Mouse (Mus musculus): ENCODE results near the gene Ugcg. TPM values are rescaled to one million over a fixed set of nuclear protein-coding genes. Genes with fewer than 3 reads are reported as not detected.

Ugcg gene
- polyA plus RNA-seq, 1 experiment from 2014 or later: 12.5 TPM

- H3K4me3 ChIP-seq: peak overlapping the region; percentile 78
- 43% methylated on average over 7 of the region's 7 CpGs for WGBS
- H3K27me3 ChIP-seq (replicated peaks): no peaks in the 10 kb centered on the region
- H3K36me3 ChIP-seq: no peaks in the 10 kb centered on the region
- H3K4me1 ChIP-seq (replicated peaks): peaks cover 15% of the 10 kb centered on the region
- 0 out of 2 replicates have a peak overlapping the region, but pooled peaks have one; percentile 91 for H3K9ac ChIP-seq
- H3K4me2 ChIP-seq: peak overlapping the region; percentile 86
- H3K9me3 ChIP-seq (replicated peaks): no peaks in the 10 kb centered on the region
- no peak overlapping the region for H3K27ac ChIP-seq (ENCODE audit: poor library complexity, severe bottlenecking)
- no peak for ATAC-seq (ENCODE audit: insufficient number of reproducible peaks, low FRiP score)
Observed at GRCm38 (mm10) chr4:59190650-59191424, 1.8 kb downstream of the Ugcg start.

DNA sequence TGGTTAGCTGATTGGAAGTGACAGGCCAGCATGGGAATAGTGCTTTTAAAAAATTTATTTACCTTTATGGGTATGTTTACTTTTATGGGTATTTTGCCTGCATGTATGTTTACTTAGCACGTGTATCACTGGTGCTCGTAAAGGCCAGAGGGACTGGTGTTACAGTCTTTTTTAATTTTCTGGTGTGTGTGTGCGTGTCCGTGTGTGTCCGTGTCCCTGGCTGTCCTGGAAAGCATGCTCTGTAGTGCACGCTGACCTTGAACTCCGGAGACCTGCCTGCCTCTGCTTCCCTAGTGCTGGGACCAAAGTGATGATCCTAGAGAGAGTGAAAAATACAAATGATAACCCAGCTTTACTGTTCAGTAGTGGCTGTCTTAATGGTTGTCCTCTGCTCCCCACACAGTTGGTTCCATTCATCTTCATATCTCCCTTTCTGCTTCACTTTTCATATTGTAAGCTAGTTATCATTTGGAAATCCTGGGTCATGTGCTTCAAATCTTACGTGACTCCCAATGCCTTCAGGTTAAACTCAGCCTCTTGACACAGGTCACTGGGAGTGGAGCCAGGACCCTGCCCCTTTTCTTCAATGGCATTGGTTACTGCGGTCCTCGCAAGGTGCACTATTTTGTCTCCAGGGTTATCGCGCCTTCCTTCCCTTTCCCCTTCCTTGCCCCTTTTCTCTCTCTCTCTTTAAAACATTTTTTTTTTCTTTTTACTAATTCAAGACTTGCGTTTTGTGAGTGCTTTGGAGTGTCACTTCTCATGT lies 5.9 kb downstream of the Ugcg start:
- Histone ChIP-seq H3K9ac (no peak overlapping the region), H3K36me3 (no peaks in the 10 kb centered on the region), H3K4me1 (replicated peaks) (peaks cover 46% of the 10 kb centered on the region), H3K4me3 (no peak overlapping the region), H3K9me3 (replicated peaks) (no peaks in the 10 kb centered on the region), H3K4me2 (no peak overlapping the region), H3K27me3 (replicated peaks) (no peaks in the 10 kb centered on the region), H3K27ac (ENCODE audit: poor library complexity, severe bottlenecking) (no peak overlapping the region)
- ATAC-seq (ENCODE audit: insufficient number of reproducible peaks, low FRiP score): no peak
- WGBS: 88% methylated on average over 13 of the region's 13 CpGs

DNA sequence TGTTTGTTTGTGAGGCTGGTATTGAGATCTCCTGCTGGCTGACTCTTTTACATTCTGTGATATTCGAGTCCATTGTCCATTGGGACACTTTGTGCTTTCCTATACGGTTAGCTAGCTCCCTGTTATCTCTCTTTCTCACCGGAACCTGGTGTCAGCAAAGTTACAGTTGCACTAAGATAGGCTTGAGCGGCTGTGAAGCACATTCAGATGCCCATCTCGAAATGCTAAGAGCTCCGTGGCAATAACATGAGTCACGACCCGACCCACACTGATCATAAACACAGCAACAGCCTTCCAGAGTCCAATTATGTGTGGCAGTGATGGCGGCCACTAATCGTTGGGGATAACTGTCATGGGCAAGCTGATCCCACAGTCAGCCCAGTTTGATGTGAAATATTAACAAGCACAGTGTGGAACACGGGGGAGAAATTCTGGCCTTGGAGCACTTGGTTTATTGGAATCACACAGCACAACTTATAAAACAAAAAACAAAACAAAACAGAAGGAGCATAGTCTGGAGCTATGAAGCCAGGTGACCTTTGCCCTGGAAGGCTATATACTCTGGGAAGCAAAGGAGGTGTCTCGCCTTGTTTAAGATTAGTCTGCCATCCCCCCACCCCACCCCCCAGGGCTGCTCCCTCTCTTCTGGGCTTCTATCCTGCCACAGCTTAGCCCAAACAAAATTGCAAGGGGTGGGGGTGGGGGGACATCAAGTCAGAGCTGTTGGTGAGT lies 7.5 kb downstream of the Ugcg start:
- Histone ChIP-seq H3K4me2 (peak overlapping the region; percentile 46), H3K36me3 (no peaks in the 10 kb centered on the region), H3K4me1 (replicated peaks) (peaks cover 54% of the 10 kb centered on the region), H3K27me3 (replicated peaks) (no peaks in the 10 kb centered on the region), H3K27ac (ENCODE audit: poor library complexity, severe bottlenecking) (peak overlapping the region; percentile 47; the same call in 1 of the 2 replicates), H3K9ac (peak overlapping the region; percentile 18; the same call in 1 of the 2 replicates), H3K9me3 (replicated peaks) (no peaks in the 10 kb centered on the region), H3K4me3 (no peak overlapping the region)
- WGBS: 19% methylated on average over 12 of the region's 12 CpGs
- ATAC-seq (ENCODE audit: insufficient number of reproducible peaks, low FRiP score): peak; percentile 61

DNA sequence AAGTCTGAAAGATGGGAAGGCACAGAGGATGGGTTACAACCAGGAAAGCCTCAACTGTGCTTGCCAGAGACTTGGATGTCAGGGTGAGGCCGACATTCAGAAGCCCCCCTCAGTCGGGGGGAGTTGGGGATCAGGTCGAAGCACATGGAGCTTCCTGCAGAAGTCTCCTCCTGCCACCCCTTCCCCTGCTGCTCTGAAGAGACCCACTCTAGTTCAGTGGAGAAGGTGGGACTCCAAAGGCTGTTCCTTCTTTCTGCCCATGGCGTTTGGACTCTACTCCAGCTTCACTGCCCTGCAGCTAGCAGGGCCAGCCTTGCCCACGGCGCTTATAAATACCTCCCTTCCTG lies 8.0 kb downstream of the Ugcg start:
- H3K4me2 ChIP-seq: peak overlapping the region; percentile 46
- ATAC-seq (ENCODE audit: insufficient number of reproducible peaks, low FRiP score): no peak
- H3K4me1 ChIP-seq (replicated peaks): peaks cover 58% of the 10 kb centered on the region
- no peak overlapping the region for H3K4me3 ChIP-seq
- no peaks in the 10 kb centered on the region for H3K9me3 ChIP-seq (replicated peaks)
- no peak overlapping the region for H3K9ac ChIP-seq
- WGBS: 54% methylated on average over 6 of the region's 6 CpGs
- no peaks in the 10 kb centered on the region for H3K36me3 ChIP-seq
- H3K27me3 ChIP-seq (replicated peaks): no peaks in the 10 kb centered on the region
- no peak overlapping the region for H3K27ac ChIP-seq (ENCODE audit: poor library complexity, severe bottlenecking)

- H3K4me1 ChIP-seq (replicated peaks): peaks cover 62% of the 10 kb centered on the region
- no peak overlapping the region for H3K9ac ChIP-seq
- H3K27ac ChIP-seq (ENCODE audit: poor library complexity, severe bottlenecking): no peak overlapping the region
- H3K9me3 ChIP-seq (replicated peaks): no peaks in the 10 kb centered on the region
- no peaks in the 10 kb centered on the region for H3K27me3 ChIP-seq (replicated peaks)
- no peak overlapping the region for H3K4me3 ChIP-seq
- no peak overlapping the region for H3K4me2 ChIP-seq
- no peaks in the 10 kb centered on the region for H3K36me3 ChIP-seq
- no peak for ATAC-seq (ENCODE audit: insufficient number of reproducible peaks, low FRiP score)
- over 99% methylated on average over 3 of the region's 3 CpGs for WGBS
Observed at GRCm38 (mm10) chr4:59197462-59197861, 8.4 kb downstream of the Ugcg start.

GRCm38 (mm10) chr4:59199341-59199740 lies 10.3 kb downstream of the Ugcg start:
- Histone ChIP-seq H3K9me3 (replicated peaks) (no peaks in the 10 kb centered on the region), H3K4me2 (peak overlapping the region; percentile 50), H3K4me3 (no peak overlapping the region), H3K27me3 (replicated peaks) (no peaks in the 10 kb centered on the region), H3K4me1 (replicated peaks) (peaks cover 69% of the 10 kb centered on the region), H3K36me3 (no peaks in the 10 kb centered on the region), H3K9ac (no peak overlapping the region), H3K27ac (ENCODE audit: poor library complexity, severe bottlenecking) (0 out of 2 replicates have a peak overlapping the region, but pooled peaks have one; percentile 24)
- 19% methylated on average over 8 of the region's 8 CpGs for WGBS
- peak; percentile 65; the same call in 1 of the 2 replicates for ATAC-seq (ENCODE audit: insufficient number of reproducible peaks, low FRiP score)

- no peaks in the 10 kb centered on the region for H3K27me3 ChIP-seq (replicated peaks)
- H3K9ac ChIP-seq: no peak overlapping the region
- ATAC-seq (ENCODE audit: insufficient number of reproducible peaks, low FRiP score): no peak
- 56% methylated on average over 8 of the region's 8 CpGs for WGBS
- peaks cover 72% of the 10 kb centered on the region for H3K4me1 ChIP-seq (replicated peaks)
- H3K4me2 ChIP-seq: peak overlapping the region; percentile 50
- H3K36me3 ChIP-seq: no peaks in the 10 kb centered on the region
- H3K27ac ChIP-seq (ENCODE audit: poor library complexity, severe bottlenecking): 0 out of 2 replicates have a peak overlapping the region, but pooled peaks have one; percentile 24
- no peaks in the 10 kb centered on the region for H3K9me3 ChIP-seq (replicated peaks)
- no peak overlapping the region for H3K4me3 ChIP-seq
Observed at GRCm38 (mm10) chr4:59199805-59200204, 10.7 kb downstream of the Ugcg start.

GRCm38 (mm10) chr4:59200636-59201035 lies 11.6 kb downstream of the Ugcg start:
- no peak overlapping the region for H3K4me2 ChIP-seq
- WGBS: 60% methylated on average over 3 of the region's 3 CpGs
- H3K4me1 ChIP-seq (replicated peaks): peaks cover 73% of the 10 kb centered on the region
- no peak overlapping the region for H3K4me3 ChIP-seq
- no peaks in the 10 kb centered on the region for H3K27me3 ChIP-seq (replicated peaks)
- ATAC-seq (ENCODE audit: insufficient number of reproducible peaks, low FRiP score): no peak
- no peaks in the 10 kb centered on the region for H3K36me3 ChIP-seq
- no peak overlapping the region for H3K9ac ChIP-seq
- H3K9me3 ChIP-seq (replicated peaks): no peaks in the 10 kb centered on the region
- no peak overlapping the region for H3K27ac ChIP-seq (ENCODE audit: poor library complexity, severe bottlenecking)

- WGBS: 70% methylated on average over 4 of the region's 4 CpGs
- Histone ChIP-seq H3K27me3 (replicated peaks) (no peaks in the 10 kb centered on the region), H3K27ac (ENCODE audit: poor library complexity, severe bottlenecking) (no peak overlapping the region)
Observed at GRCm38 (mm10) chr4:59204616-59205015, 15.6 kb downstream of the Ugcg start.

GRCm38 (mm10) chr4:59205758-59206340 lies 16.8 kb downstream of the Ugcg start:
- H3K4me3 ChIP-seq: no peak overlapping the region
- no peak for ATAC-seq (ENCODE audit: insufficient number of reproducible peaks, low FRiP score)
- no peak overlapping the region for H3K9ac ChIP-seq
- 26% methylated on average over 2 of the region's 2 CpGs for whole genome bisulfite sequencing
- no peaks in the 10 kb centered on the region for H3K27me3 ChIP-seq (replicated peaks)
- peaks cover 76% of the 10 kb centered on the region for H3K4me1 ChIP-seq (replicated peaks)
- no peaks in the 10 kb centered on the region for H3K9me3 ChIP-seq (replicated peaks)
- H3K4me2 ChIP-seq: no peak overlapping the region
- peaks cover 6% of the 10 kb centered on the region; the same call in 1 of the 2 replicates for H3K36me3 ChIP-seq
- H3K27ac ChIP-seq (ENCODE audit: poor library complexity, severe bottlenecking): no peak overlapping the region

More at GRCm38 (mm10) chr4:59204616-59205015, 15.6 kb downstream of the Ugcg start:
- Histone ChIP-seq H3K9me3 (replicated peaks) (no peaks in the 10 kb centered on the region), H3K4me3 (no peak overlapping the region), H3K36me3 (peaks cover 6% of the 10 kb centered on the region; the same call in 1 of the 2 replicates), H3K9ac (no peak overlapping the region), H3K4me1 (replicated peaks) (peaks cover 76% of the 10 kb centered on the region), H3K4me2 (no peak overlapping the region)
- no peak; the same call in 1 of the 2 replicates for ATAC-seq (ENCODE audit: insufficient number of reproducible peaks, low FRiP score)

All from heart, embryonic 12.5 days (tissue).